Mouse (Mus musculus) neural tube, embryonic 15.5 days (tissue): ENCODE results near the gene Prss21. TPM values are rescaled to one million over a fixed set of nuclear protein-coding genes. Genes with fewer than 3 reads are reported as not detected.
"Not testable (repeated sequence)": the region's sequence is repeated elsewhere in the genome, so short reads cannot be mapped to it uniquely, and the experiment has no call there.

Source experiments
- ATAC-seq: fragments of 200-750 bp; cut with Nextera tagmentation; 2 replicates; pipeline ENCODE4 v1.8.0; 2017; ENCODE audit warnings: mild to moderate bottlenecking, moderate TSS enrichment, moderate library complexity; ENCODE audit not compliant: low FRiP score
- H3K27ac ChIP-seq: fragments of 300-500 bp; sonication (generic); replicated peaks from 2 replicates; pipeline ENCODE4 v1.5.1; 2015; ENCODE audit warnings: mild to moderate bottlenecking, inconsistent platforms
- H3K27me3 ChIP-seq: fragments of 300-500 bp; sonication (generic); replicated peaks from 2 replicates; pipeline ENCODE4 v1.6.1; 2015; ENCODE audit warnings: inconsistent platforms
- H3K36me3 ChIP-seq: fragments of 300-500 bp; sonication (generic); 2 replicates; pipeline ENCODE4 v1.6.1; 2015; ENCODE audit warnings: inconsistent platforms
- H3K4me1 ChIP-seq: fragments of 300-500 bp; sonication (generic); 2 replicates; pipeline ENCODE4 v1.6.1; 2015; ENCODE audit warnings: inconsistent platforms
- H3K4me2 ChIP-seq: fragments of 300-500 bp; sonication (generic); 2 replicates; pipeline ENCODE4 v1.6.1; 2015; ENCODE audit warnings: inconsistent platforms, mild to moderate bottlenecking, moderate library complexity
- H3K4me3 ChIP-seq: fragments of 300-500 bp; sonication (generic); replicated peaks from 2 replicates; pipeline ENCODE4 v1.5.1; 2015; ENCODE audit warnings: mild to moderate bottlenecking, inconsistent platforms
- H3K9ac ChIP-seq: fragments of 300-500 bp; sonication (generic); replicated peaks from 2 replicates; pipeline ENCODE4 v1.6.1; 2015; ENCODE audit warnings: mild to moderate bottlenecking, inconsistent platforms
- H3K9me3 ChIP-seq: fragments of 300-500 bp; sonication (generic); replicated peaks from 2 replicates; pipeline ENCODE4 v1.6.1; 2016; ENCODE audit warnings: inconsistent platforms
- WGBS: fragments of 180-500 bp; shearing (Covaris S2); methylation state at CpG from one replicate; pipeline ENCODE4 v1.1.7; 2015; ENCODE audit warnings: mixed read lengths; 5-methylcytosine and 5-hydroxymethylcytosine counted together
- microRNA-seq: library from miRNA; unstranded; fragments of <30 nt; microRNA quantifications from one replicate; pipeline ENCODE4, GENCODE M21; 2017
- polyA plus RNA-seq: library from polyadenylated mRNA; unstranded; fragments of >200 nt; fragmentation: Nextera tagmentation; extraction: Ambion mirVana; gene quantifications from 2 replicates; pipeline ENCODE4 v1.2.1, GENCODE M21; 2015

Gene Prss21
- polyA plus RNA-seq, 1 experiment from 2014 or later = not detected

- no peak overlapping the region for H3K27ac ChIP-seq
- 57% methylated on average over 8 of the region's 8 CpGs for whole genome bisulfite sequencing
- H3K9me3 ChIP-seq = no peaks in the 10 kb centered on the region
- no peaks in the 10 kb centered on the region for H3K36me3 ChIP-seq
- H3K4me1 ChIP-seq = no peaks in the 10 kb centered on the region
- no peak overlapping the region for H3K9ac ChIP-seq
- H3K27me3 ChIP-seq = no peaks in the 10 kb centered on the region
- no peak for ATAC-seq
- no peak overlapping the region for H3K4me2 ChIP-seq
- H3K4me3 ChIP-seq = no peak overlapping the region
Measured at GRCm38 (mm10) chr17:23873884-23874856, 6.3 kb downstream of the Prss21 start.

- no peak overlapping the region for H3K4me3 ChIP-seq
- no peak overlapping the region for H3K9ac ChIP-seq
- H3K36me3 ChIP-seq = no peaks in the 10 kb centered on the region
- H3K27ac ChIP-seq = peak overlapping the region; percentile 30; the same call in 1 of the 2 replicates
- H3K27me3 ChIP-seq = no peaks in the 10 kb centered on the region
- no peaks in the 10 kb centered on the region for H3K9me3 ChIP-seq
- H3K4me2 ChIP-seq = no peak overlapping the region
- WGBS = 47% methylated on average over 3 of the region's 3 CpGs
- no peaks in the 10 kb centered on the region for H3K4me1 ChIP-seq
- peak; percentile 90 for ATAC-seq
Measured at GRCm38 (mm10) chr17:23876741-23877140, 8.9 kb downstream of the Prss21 start.

- H3K27ac ChIP-seq = peak overlapping the region; percentile 46
- ATAC-seq = peak; percentile 92
Measured at GRCm38 (mm10) chr17:23877166-23877565, 9.3 kb downstream of the Prss21 start.

GRCm38 (mm10) chr17:23880576-23880975 lies 12.7 kb downstream of the Prss21 start, which contains the start of the genes Dcpp1 and Dcpp2:
Dcpp1 (plus strand) TSS chr17:23880876.
Dcpp2 (plus strand) TSS chr17:23880880.
- not testable (repeated sequence) for H3K36me3 ChIP-seq, H3K27ac ChIP-seq, H3K27me3 ChIP-seq, H3K9ac ChIP-seq, ATAC-seq, H3K4me1 ChIP-seq, H3K4me2 ChIP-seq, H3K4me3 ChIP-seq, H3K9me3 ChIP-seq
- 90% methylated on average over 4 of the region's 4 CpGs for WGBS

More at GRCm38 (mm10) chr17:23877166-23877565, 9.3 kb downstream of the Prss21 start:
- no peak overlapping the region for H3K4me3 ChIP-seq
- H3K9me3 ChIP-seq = no peaks in the 10 kb centered on the region
- 92% methylated on average over 2 of the region's 2 CpGs for WGBS
- no peak overlapping the region for H3K9ac ChIP-seq
- H3K27me3 ChIP-seq = no peaks in the 10 kb centered on the region
- no peak overlapping the region for H3K4me2 ChIP-seq
- no peaks in the 10 kb centered on the region for H3K4me1 ChIP-seq
- no peaks in the 10 kb centered on the region for H3K36me3 ChIP-seq

- H3K27ac ChIP-seq, ATAC-seq, H3K36me3 ChIP-seq, H3K9ac ChIP-seq, H3K4me1 ChIP-seq, H3K9me3 ChIP-seq, H3K4me2 ChIP-seq, H3K4me3 ChIP-seq, H3K27me3 ChIP-seq: not testable (repeated sequence)
- 64% methylated on average over 4 of the region's 4 CpGs for WGBS
Measured at GRCm38 (mm10) chr17:23917158-23917557, 49.3 kb downstream of the Prss21 start, which contains the start of gene Dcpp3. Dcpp3 (plus strand) TSS chr17:23917458.

Small RNAs within 50 kb of the gene (microRNA-seq; reads per million reads assigned to microRNA genes)
- gene Mir5125 = 0.52 reads per million

Other genes starting within 250 kb of the Prss21 start
- gene Mmp25, start 222.8 kb upstream of the Prss21 start, polyA plus RNA-seq = 2.1 and 2.5 TPM in 2 replicates
- gene Bicdl2, start 207.6 kb upstream of the Prss21 start, polyA plus RNA-seq = 0.84 TPM in 1 of 2 replicates, not detected in the other
- 129 and 149 TPM in 2 replicates for gene Hcfc1r1, start 194.5 kb upstream of the Prss21 start, polyA plus RNA-seq
- gene Thoc6, start 194.2 kb upstream of the Prss21 start, polyA plus RNA-seq = 44.1 and 45.1 TPM in 2 replicates
- 9.1 and 9.5 TPM in 2 replicates for gene Tnfrsf12a, start 190.6 kb upstream of the Prss21 start, polyA plus RNA-seq
- 0.14 and 8.5 TPM in 2 replicates for gene Cldn6, start 188.8 kb upstream of the Prss21 start, polyA plus RNA-seq
- gene Cldn9, start 184.0 kb upstream of the Prss21 start, polyA plus RNA-seq = 1.1 TPM in 2 replicates
- 0.23 and 0.27 TPM in 2 replicates for gene 1520401A03Rik, start 145.3 kb upstream of the Prss21 start, polyA plus RNA-seq
- gene Pkmyt1, start 141.7 kb upstream of the Prss21 start, polyA plus RNA-seq = 17.5 and 26.7 TPM in 2 replicates
- gene Paqr4, start 127.2 kb upstream of the Prss21 start, polyA plus RNA-seq = 53.0 and 60.0 TPM in 2 replicates
- 1.3 and 6.9 TPM in 2 replicates for gene Kremen2, start 122.2 kb upstream of the Prss21 start, polyA plus RNA-seq
- 199 and 224 TPM in 2 replicates for gene Flywch1, start 96.5 kb upstream of the Prss21 start, polyA plus RNA-seq
- gene Flywch2, start 82.0 kb upstream of the Prss21 start, polyA plus RNA-seq = 74.8 and 94.6 TPM in 2 replicates
- gene Srrm2, start 77.5 kb upstream of the Prss21 start, polyA plus RNA-seq = 479 and 502 TPM in 2 replicates
- 1,232 and 1,344 TPM in 2 replicates for gene Elob, start 38.9 kb upstream of the Prss21 start, polyA plus RNA-seq
- not detected in 2 replicates for gene Prss33, start 32.0 kb upstream of the Prss21 start, polyA plus RNA-seq
- 0.50 and 1.1 TPM in 2 replicates for gene Prss32, start 24.2 kb upstream of the Prss21 start, polyA plus RNA-seq
- gene Prss41, start 23.9 kb upstream of the Prss21 start, polyA plus RNA-seq = 1.9 and 2.0 TPM in 2 replicates
- not detected in 2 replicates for gene Dcpp1, start 12.8 kb downstream of the Prss21 start, polyA plus RNA-seq
- gene Dcpp2, start 12.8 kb downstream of the Prss21 start, polyA plus RNA-seq = not detected in 2 replicates
- not detected in 2 replicates for gene Dcpp3, start 49.4 kb downstream of the Prss21 start, polyA plus RNA-seq
- gene Sbp, start 73.6 kb downstream of the Prss21 start, polyA plus RNA-seq = not detected in 2 replicates
- not detected in 2 replicates for gene Sbpl, start 87.2 kb downstream of the Prss21 start, polyA plus RNA-seq
- gene Prss30, start 112.5 kb downstream of the Prss21 start, polyA plus RNA-seq = 0.96 TPM in 1 of 2 replicates, not detected in the other
- not detected in 2 replicates for gene Prss22, start 130.0 kb downstream of the Prss21 start, polyA plus RNA-seq
- gene Prss27, start 170.1 kb downstream of the Prss21 start, polyA plus RNA-seq = 0.19 and 0.28 TPM in 2 replicates
- 75.9 and 77.4 TPM in 2 replicates for gene Kctd5, start 205.4 kb downstream of the Prss21 start, polyA plus RNA-seq